Mouse (Mus musculus) kidney, adult 9 months (tissue): ENCODE results near the gene Prpf40b.
A peak's percentile ranks its signal among the peaks of the same experiment; 100 is the strongest.
"Not testable (repeated sequence)": the region's sequence is repeated elsewhere in the genome, so short reads cannot be mapped to it uniquely, and the experiment has no call there.

Experiments
- DNase-seq: peaks from one replicate; pipeline ENCODE4 v3.0.0; 2022

The Prpf40b gene

GRCm38 (mm10) chr15:99294813-99295374, at the start of gene Prpf40b:
Prpf40b (plus strand) TSS chr15:99295087.
- peak; percentile 95 for DNase-seq

- DNase-seq: not testable (repeated sequence)
Measured at GRCm38 (mm10) chr15:99246736-99247135, 48.2 kb upstream of the Prpf40b start.

- no peak for DNase-seq
Measured at GRCm38 (mm10) chr15:99248972-99249371, 45.9 kb upstream of the Prpf40b start.

GRCm38 (mm10) chr15:99249938-99250337, 44.9 kb upstream of the Prpf40b start:
- DNase-seq: no peak

- DNase-seq: peak; percentile 42
Measured at GRCm38 (mm10) chr15:99251111-99251510, 43.8 kb upstream of the Prpf40b start.

- DNase-seq: peak; percentile 99
Measured at GRCm38 (mm10) chr15:99251626-99252380, 43.1 kb upstream of the Prpf40b start, which contains the start of gene Mcrs1. Mcrs1 (minus strand) TSS chr15:99251961.

GRCm38 (mm10) chr15:99252381-99253174, 42.3 kb upstream of the Prpf40b start:
- DNase-seq: no peak

- DNase-seq: not testable (repeated sequence)
Measured at GRCm38 (mm10) chr15:99253175-99253479, 41.8 kb upstream of the Prpf40b start.

- DNase-seq: no peak
Measured at GRCm38 (mm10) chr15:99253772-99254171, 41.1 kb upstream of the Prpf40b start.

GRCm38 (mm10) chr15:99254477-99255005, 40.3 kb upstream of the Prpf40b start:
- DNase-seq: no peak

- no peak for DNase-seq
Measured at GRCm38 (mm10) chr15:99255241-99255749, 39.6 kb upstream of the Prpf40b start.

GRCm38 (mm10) chr15:99259167-99259729, 35.6 kb upstream of the Prpf40b start:
- no peak for DNase-seq

GRCm38 (mm10) chr15:99259730-99260252, 35.1 kb upstream of the Prpf40b start:
- DNase-seq: peak; percentile 84

- DNase-seq: no peak
Measured at GRCm38 (mm10) chr15:99262702-99263101, 32.2 kb upstream of the Prpf40b start.

- DNase-seq: no peak
Measured at GRCm38 (mm10) chr15:99264363-99264762, 30.5 kb upstream of the Prpf40b start.

- peak; percentile 86 for DNase-seq
Measured at GRCm38 (mm10) chr15:99265679-99266078, 29.2 kb upstream of the Prpf40b start.

GRCm38 (mm10) chr15:99276095-99276494, 18.8 kb upstream of the Prpf40b start:
- DNase-seq: no peak

GRCm38 (mm10) chr15:99278271-99278670, 16.6 kb upstream of the Prpf40b start:
- no peak for DNase-seq

- no peak for DNase-seq
Measured at GRCm38 (mm10) chr15:99283456-99283855, 11.4 kb upstream of the Prpf40b start.

- DNase-seq: peak; percentile 94
Measured at GRCm38 (mm10) chr15:99284527-99285188, 10.2 kb upstream of the Prpf40b start.

GRCm38 (mm10) chr15:99285189-99285535, 9.7 kb upstream of the Prpf40b start:
- no peak for DNase-seq

GRCm38 (mm10) chr15:99290586-99290985, 4.3 kb upstream of the Prpf40b start:
- DNase-seq: no peak
